Mouse (Mus musculus): ENCODE results near the gene Gstp1. TPM values are rescaled to one million over a fixed set of nuclear protein-coding genes. Genes with fewer than 3 reads are reported as not detected.
"Not testable (repeated sequence)": the region's sequence is repeated elsewhere in the genome, so short reads cannot be mapped to it uniquely, and the experiment has no call there.

Gene Gstp1
- polyA plus RNA-seq, 1 experiment from 2014 or later, result 609 TPM

GRCm38 (mm10) chr19:4060899-4061465 is 23.2 kb upstream of the Gstp1 start:
- DNase-seq (ENCODE audit: low spot score), result no peak

DNA sequence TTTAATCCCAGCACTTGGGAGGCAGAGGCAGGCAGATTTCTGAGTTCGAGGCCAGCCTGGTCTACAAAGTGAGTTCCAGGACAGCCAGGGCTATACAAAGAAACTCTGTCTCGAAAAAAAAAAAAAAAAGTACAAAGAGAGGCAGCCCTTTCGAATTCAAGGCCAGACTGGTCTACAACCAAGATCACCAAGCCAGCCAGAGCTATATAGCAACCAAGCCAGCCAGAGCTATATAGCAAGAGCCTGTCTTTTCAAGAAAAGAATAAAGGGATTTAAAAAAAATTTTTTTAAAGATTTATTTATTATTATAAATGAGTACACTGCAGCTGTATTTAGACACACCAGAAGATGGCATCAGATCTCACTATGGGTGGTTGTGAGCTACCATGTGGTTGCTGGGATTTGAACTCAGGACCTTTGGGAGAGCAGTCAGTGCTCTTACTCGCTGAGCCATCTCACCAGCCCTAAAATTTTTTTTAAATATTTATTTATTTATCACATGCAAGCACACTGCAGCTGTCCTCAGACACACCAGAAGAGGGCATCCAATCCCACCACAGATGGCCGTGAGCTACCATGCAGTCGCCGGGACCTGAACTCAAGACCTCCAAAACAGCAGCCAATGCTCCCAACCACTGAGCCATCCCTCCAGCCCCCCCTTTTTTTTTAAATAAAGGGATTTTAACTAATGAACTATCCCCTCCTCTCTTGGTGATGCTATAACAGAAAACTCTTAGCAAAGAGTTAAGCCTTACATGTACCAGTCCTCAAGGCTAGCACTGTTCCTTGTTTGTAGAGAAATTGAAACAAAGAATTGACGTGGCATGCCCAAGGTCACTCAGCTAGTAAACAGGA is 22.5 kb upstream of the Gstp1 start:
- DNase-seq (ENCODE audit: low spot score), result not testable (repeated sequence)

DNA sequence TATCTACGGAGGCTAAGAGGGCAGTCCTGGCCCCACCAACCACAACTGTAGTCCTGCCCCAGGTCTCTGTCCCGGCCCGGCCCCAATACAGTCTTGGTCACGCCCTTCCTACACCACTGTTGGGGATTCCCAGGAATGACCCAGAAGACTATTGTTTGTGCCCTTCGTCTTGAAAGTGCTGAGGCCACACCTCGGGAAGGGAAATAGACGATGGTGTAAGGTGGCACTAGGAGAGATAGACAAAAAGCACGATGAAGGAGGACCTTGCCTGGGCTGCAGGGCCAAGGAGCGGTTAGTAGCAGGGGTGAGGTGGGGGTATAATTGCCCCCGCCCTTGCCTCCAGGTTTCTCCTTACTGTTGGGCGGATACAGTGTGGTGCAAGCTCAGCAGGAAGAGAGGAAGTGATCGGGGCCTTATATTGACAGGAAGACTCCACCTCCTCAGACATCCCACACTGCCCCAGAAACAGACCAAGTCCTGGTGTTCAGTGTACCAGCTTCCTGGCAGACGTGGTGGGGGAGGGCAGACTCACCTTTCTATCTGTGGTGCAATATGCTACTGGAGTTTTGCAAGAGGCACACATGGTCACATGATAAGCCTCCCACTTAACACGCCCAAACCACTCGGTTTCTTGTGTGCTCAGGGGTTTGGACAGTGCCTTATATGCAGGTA is 21.4 kb upstream of the Gstp1 start, which contains the start of gene Gstp3:
TSS of gene Gstp3 (minus strand) at position 501 of the 672 bp plus-strand sequence.
- DNase-seq (ENCODE audit: low spot score), result peak; percentile 62

DNA sequence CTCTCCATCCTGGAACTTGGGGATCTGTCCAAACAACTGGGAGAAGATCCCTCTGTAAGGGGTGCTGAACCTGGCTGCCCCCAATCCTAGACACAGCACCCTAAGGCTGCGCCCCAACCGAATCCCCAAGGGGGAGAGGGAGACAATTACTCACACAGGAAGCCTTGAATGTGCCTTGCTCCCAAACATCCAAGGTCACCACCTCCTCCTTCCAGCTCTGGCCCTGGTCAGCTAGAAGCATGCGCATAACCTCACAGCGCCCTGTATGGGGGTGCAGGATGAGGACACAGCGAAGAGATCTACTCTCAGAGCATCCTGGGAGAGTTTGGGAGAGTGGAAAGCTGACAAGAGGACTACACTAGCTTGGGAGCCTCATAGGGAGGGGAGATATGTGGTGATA is 20.8 kb upstream of the Gstp1 start:
- no peak for DNase-seq (ENCODE audit: low spot score)

- DNase-seq (ENCODE audit: low spot score), result no peak
Observed at GRCm38 (mm10) chr19:4057962-4058361, 20.2 kb upstream of the Gstp1 start.

- DNase-seq (ENCODE audit: low spot score), result no peak
Observed at GRCm38 (mm10) chr19:4057389-4057788, 19.6 kb upstream of the Gstp1 start.

GRCm38 (mm10) chr19:4056727-4057126 is 18.9 kb upstream of the Gstp1 start:
- no peak for DNase-seq (ENCODE audit: low spot score)

DNA sequence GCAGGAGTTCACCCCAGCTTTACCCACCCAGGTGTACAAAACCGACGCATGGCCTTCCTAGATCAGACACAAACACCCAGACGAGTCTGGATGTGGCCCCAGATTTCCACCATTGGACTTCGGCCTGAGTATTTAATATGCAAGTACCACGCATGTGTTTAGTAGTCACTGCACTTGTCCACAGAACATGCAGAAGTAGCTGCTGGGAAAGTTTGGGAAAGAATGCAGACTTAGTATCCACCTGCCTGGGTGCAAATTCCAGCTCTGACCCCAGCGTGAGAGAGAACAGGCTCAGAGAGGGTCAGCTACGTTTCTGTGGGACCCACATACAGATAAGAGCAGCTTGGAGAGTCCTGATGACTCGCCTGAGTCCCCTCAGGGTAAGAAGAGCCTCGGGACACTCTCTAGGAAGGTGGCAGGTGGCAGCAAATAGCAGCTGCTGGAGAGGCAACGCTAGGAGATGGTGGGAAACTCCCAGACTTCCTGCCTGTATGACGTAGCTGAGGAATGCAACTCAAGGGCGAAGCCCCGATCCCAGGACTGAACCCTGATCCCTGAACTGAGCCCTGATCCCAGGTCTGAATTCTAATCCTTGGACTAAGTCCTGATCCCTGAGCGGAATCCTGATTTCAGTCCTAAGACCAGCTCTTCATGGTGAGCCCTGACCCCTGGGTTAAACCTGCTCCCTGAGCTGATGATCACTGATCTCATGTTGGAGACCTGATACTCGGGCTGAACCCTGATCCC is 18.3 kb upstream of the Gstp1 start:
- DNase-seq (ENCODE audit: low spot score), result no peak

- DNase-seq (ENCODE audit: low spot score), result no peak
Observed at GRCm38 (mm10) chr19:4055216-4055946, 17.6 kb upstream of the Gstp1 start.

DNA sequence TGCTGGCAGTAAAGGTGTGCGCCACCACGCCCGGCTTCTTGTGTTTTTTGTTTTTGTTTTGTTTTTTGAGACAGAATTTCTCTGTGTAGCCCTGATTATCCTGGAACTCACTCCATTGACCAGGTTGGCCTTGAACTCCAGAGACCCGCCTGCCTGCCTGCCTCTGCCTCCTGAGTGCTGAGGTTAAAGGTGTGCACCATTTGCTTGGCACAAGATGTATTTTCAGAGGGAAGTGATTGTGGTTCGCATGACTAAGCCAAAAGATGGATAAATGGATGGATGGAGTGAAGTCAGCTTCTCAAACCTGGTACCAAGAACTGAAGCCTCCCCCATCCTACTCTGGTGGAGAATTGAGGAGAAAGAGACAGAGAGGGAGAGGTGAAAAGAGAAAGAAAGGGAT is 16.8 kb upstream of the Gstp1 start:
- DNase-seq (ENCODE audit: low spot score), result no peak

DNA sequence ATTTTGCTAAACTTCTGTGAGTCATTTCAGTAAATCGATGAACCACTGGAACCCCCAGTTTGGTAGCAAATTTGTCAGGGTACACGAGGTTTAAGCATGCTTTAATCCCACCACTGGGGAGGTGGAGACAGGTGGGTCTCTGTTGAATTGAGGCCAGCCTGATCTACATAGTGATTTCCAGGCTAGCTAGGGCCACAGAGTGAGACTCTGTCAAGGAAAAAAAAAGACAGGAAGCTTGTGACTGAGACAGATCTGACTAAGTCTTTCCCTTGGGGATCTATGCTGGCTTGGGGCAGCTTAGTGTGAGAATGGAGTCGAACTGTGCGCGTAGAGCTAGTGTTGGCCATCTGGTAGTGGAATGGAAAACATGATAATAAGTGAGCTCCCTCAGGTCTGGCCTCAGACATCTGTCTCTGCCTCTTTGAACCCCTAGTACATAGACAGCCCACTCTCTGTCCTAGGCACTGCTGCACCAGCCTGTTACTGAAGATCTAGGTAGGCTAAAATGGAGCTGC is 14.8 kb upstream of the Gstp1 start:
- DNase-seq (ENCODE audit: low spot score), result no peak

DNA sequence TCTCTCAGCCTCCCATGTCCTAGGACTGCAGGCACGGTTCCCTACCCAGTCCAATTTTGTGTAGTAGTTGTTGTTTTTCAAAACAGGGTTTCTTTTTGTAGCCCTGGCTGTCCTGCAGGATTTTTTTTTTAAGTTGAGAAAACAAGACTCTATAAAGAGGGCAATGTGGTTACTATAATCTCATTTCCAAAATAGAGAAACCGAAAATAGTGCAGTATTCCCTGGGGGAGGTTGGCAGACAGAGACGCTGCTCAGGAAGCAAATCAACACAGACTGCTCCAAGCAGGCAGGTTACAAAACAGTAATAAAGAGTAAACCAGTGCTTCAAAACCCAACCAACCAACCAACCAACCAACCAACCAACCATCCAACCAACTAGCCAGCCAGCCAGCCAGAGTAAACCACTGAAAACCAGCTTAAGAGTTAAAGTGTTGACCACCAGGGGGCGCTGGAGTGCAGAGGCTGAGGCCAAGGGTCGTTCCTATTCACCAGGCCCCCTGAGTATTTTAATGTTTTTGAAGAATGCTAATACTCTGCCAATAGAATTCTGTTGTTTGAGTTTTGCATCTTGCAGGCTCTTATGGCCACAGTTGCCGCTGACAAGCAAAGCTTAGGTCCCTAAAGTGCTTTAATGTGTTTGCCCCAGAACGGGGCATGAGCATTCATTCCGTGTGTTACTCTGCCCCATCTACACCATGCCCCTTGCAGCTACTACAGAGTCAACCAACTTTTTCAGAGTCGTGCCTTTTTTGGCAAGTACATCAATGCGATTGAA is 14.1 kb upstream of the Gstp1 start:
- DNase-seq (ENCODE audit: low spot score), result peak; percentile 72

DNA sequence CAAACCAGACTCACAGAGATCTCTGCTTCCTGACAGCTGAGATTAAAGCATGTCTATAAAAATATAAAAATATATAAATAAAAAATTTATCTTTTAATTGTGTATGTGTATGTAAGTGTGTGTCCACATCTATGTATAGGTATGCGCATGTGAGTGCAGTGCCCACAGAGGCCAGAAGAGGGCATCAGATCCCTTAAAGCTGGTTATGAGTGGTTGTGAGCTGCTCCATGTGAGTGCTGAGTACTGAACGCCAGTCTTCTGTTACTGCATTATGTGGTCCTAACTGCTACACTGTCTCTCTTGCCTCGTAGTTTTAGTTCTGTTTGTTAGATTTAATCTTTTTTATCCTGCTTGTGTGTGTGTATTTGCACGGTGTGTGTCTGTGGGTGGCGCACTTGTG is 13.2 kb upstream of the Gstp1 start:
- no peak for DNase-seq (ENCODE audit: low spot score)

DNA sequence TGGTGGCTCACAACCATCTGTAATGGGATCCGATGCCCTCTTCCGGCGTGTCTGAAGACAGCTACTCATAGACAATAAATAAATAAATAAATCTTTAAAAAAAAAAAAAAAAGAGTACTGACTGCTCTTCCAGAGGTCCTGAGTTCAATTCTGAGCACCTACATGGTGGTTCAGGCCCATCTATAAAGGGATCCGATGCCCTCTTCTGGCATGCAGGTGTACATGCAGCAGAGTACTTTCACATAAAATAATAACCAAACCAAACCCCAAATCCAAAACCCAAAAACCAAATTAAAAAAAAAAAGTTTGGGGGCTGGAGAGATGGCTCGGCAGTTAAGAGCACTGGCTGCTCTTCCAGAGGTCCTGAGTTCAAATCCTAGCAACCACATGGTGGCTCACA is 11.3 kb upstream of the Gstp1 start:
- DNase-seq (ENCODE audit: low spot score), result not testable (repeated sequence)

GRCm38 (mm10) chr19:4047859-4048258 is 10.1 kb upstream of the Gstp1 start:
- DNase-seq (ENCODE audit: low spot score), result peak; percentile 84

DNA sequence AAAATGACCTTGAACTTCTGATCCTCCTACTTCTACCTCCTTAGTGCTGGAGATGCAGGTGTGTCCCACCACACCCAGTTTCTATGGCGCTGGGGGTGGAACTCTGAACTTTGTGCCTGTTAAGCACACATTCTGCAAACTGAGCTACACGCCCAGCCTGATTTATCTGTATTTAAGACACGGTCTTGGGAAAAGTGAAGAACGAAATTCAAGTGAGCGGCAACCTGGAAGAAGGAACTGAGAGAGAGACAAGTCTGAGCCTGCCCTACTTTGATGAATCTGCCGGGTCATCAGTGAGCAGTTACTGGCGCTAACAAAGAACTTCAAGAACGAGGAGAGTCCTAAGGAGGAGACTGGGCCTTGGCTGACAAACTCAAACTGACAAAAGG is 9.1 kb upstream of the Gstp1 start:
- no peak for DNase-seq (ENCODE audit: low spot score)

- DNase-seq (ENCODE audit: low spot score), result no peak
Observed at GRCm38 (mm10) chr19:4045966-4046865, 8.4 kb upstream of the Gstp1 start, which contains the start of gene Gstp2. Gene Gstp2 (minus strand): TSS chr19:4046023.

- not testable (repeated sequence) for DNase-seq (ENCODE audit: low spot score)
Observed at GRCm38 (mm10) chr19:4044109-4044508, 6.3 kb upstream of the Gstp1 start.

- no peak for DNase-seq (ENCODE audit: low spot score)
Observed at GRCm38 (mm10) chr19:4042124-4042523, 4.3 kb upstream of the Gstp1 start.

Measured in thymus, postnatal 0 days (tissue).